25 mouse cellular contexts compared by ENCODE assay signal in the genomic region with DNA sequence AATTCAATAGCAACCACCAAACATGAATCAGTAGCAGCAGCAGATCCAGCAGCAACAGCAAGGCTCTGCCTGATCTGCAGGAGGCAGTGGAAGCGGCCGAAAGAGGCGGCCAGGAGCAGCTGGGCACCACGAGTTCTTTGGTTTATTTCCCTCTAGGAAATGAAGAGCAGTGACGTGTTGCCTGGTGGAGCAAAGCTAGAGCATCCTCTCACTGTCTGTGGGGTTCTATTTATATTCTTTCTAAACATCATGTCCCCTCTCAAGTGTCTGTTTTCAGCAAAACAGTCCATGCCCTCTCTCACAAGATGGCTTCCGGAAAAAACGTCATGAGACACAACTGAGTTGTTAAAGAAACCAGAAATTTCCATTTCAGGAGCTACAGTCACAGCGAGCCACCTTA. TPM values are rescaled to one million over a fixed set of nuclear protein-coding genes. Genes with fewer than 3 reads are reported as not detected.
DNase-seq lines count a peak whose midpoint lies in the region; ATAC-seq and TF ChIP-seq lines count a peak whose summit lies in the region.
"Had no signal": no experiment of that assay in that cellular context is flagged by ENCODE, and none has a peak within 500 bp of the region (broad histone marks: within the 10 kb centered on the region; RNA-seq: fewer than 3 reads in every experiment).

No protein-coding gene starts in this region.

- H3K4me1 ChIP-seq in intestine, postnatal 0 days (replicated peaks; ENCODE audit: control insufficient read depth, insufficient read depth, low read length): 0 out of 2 replicates have a peak, but pooled peaks cover 11% of the 10 kb centered on the region
- peaks cover 6% of the 10 kb centered on the region for H3K4me1 ChIP-seq in intestine, embryonic 16.5 days (ENCODE audit: control insufficient read depth, insufficient read depth, low read length)
- H3K4me1 ChIP-seq in MEL (ENCODE audit: control insufficient read depth in 1 of 2, insufficient read depth in 2 of 2, low read length in 2 of 2): peaks cover 13% of the 10 kb centered on the region in 2 experiments
- H3K4me1 ChIP-seq in forebrain, embryonic 16.5 days (replicated peaks; ENCODE audit: control insufficient read depth, insufficient read depth, low read length): peaks cover 7% of the 10 kb centered on the region

- H3K27me3 ChIP-seq in intestine, postnatal 0 days (replicated peaks; ENCODE audit: control insufficient read depth, insufficient read depth, low read length): no peaks in the 10 kb centered on the region
- H3K27me3 ChIP-seq in intestine, embryonic 16.5 days (replicated peaks; ENCODE audit: control insufficient read depth, insufficient read depth, low read length): no peaks in the 10 kb centered on the region
- no peaks in the 10 kb centered on the region for H3K27me3 ChIP-seq in MEL (ENCODE audit: control insufficient read depth in 1 of 2, insufficient read depth in 2 of 2, low read length in 2 of 2)
- no peaks in the 10 kb centered on the region for H3K27me3 ChIP-seq in forebrain, embryonic 16.5 days (replicated peaks; ENCODE audit: control insufficient read depth, insufficient read depth, low read length)
- H3K27me3 ChIP-seq: CH12.LX; embryonic facial prominence, embryonic 13.5 days; embryonic facial prominence, embryonic 15.5 days; forebrain, embryonic 12.5 days had no signal

- no peak for TF ChIP-seq EP300 in MEL (IDR thresholded peaks at IDR 0.05; ENCODE audit: low read depth in 1 of 2, low read length in 2 of 2)

- ATAC-seq in intestine, postnatal 0 days: no peak
- ATAC-seq in intestine, embryonic 16.5 days: no peak
- no peak for ATAC-seq in forebrain, embryonic 16.5 days
- ATAC-seq: CD4-positive, CD25-positive, alpha-beta regulatory T cell, adult 4 months; forebrain, embryonic 14.5 days; forebrain, postnatal 0 days had no signal

- H3K4me3 ChIP-seq in intestine, postnatal 0 days (ENCODE audit: low read depth, low read length): no peak overlapping the region
- H3K4me3 ChIP-seq in intestine, embryonic 16.5 days (ENCODE audit: low read length): no peak overlapping the region
- no peak overlapping the region for H3K4me3 ChIP-seq in MEL (ENCODE audit: control insufficient read depth in 1 of 2, insufficient read depth in 1 of 2, low read depth in 2 of 2, low read length in 2 of 2)
- no peak overlapping the region for H3K4me3 ChIP-seq in forebrain, embryonic 16.5 days (replicated peaks; ENCODE audit: low read length)
- H3K4me3 ChIP-seq: embryonic facial prominence, embryonic 13.5 days; embryonic facial prominence, embryonic 15.5 days; erythroblast, embryonic 14.5 days; forebrain, embryonic 10.5 days; forebrain, embryonic 12.5 days had no signal

- peaks cover 6% of the 10 kb centered on the region; the same call in 1 of the 2 replicates for H3K9me3 ChIP-seq in intestine, postnatal 0 days (ENCODE audit: control insufficient read depth)
- no peaks in the 10 kb centered on the region for H3K9me3 ChIP-seq in intestine, embryonic 16.5 days (ENCODE audit: control insufficient read depth, low read length)
- no peaks in the 10 kb centered on the region for H3K9me3 ChIP-seq in MEL (replicated peaks; ENCODE audit: insufficient read depth, low read length)
- no peaks in the 10 kb centered on the region; the same call in 1 of the 2 replicates for H3K9me3 ChIP-seq in forebrain, embryonic 16.5 days (ENCODE audit: control insufficient read depth, low read length)
- H3K9me3 ChIP-seq: embryonic facial prominence, embryonic 13.5 days; embryonic facial prominence, embryonic 15.5 days; forebrain, embryonic 10.5 days; forebrain, embryonic 12.5 days had no signal

- 0 out of 2 replicates have a peak, but pooled peaks have one; percentile 2 for TF ChIP-seq CTCF in intestine, postnatal 0 days (IDR thresholded peaks at IDR 0.05; ENCODE audit: low read depth)
- no peak for TF ChIP-seq CTCF in MEL (IDR thresholded peaks at IDR 0.05 in 2 of 3, conservative IDR thresholded peaks at IDR 0.05 in 1 of 3; ENCODE audit: control insufficient read depth in 1 of 3, insufficient read depth in 1 of 3, low read depth in 2 of 3, low read length in 3 of 3, poor library complexity in 1 of 3, severe bottlenecking in 1 of 3)

- WGBS in intestine, postnatal 0 days: 74% methylated on average over 8 of the region's 8 CpGs
- WGBS in intestine, embryonic 16.5 days: 73% methylated on average over 8 of the region's 8 CpGs
- WGBS in forebrain, embryonic 16.5 days: 88% methylated on average over 8 of the region's 8 CpGs

- TF ChIP-seq RAD21 in MEL (IDR thresholded peaks at IDR 0.05; ENCODE audit: low read depth, low read length): no peak

- H3K4me2 ChIP-seq in intestine, postnatal 0 days (replicated peaks; ENCODE audit: low read depth): no peak overlapping the region
- no peak overlapping the region for H3K4me2 ChIP-seq in intestine, embryonic 16.5 days (ENCODE audit: low read depth, low read length)
- H3K4me2 ChIP-seq in forebrain, embryonic 16.5 days (ENCODE audit: low read length): no peak overlapping the region
- H3K4me2 ChIP-seq: embryonic facial prominence, embryonic 13.5 days; embryonic facial prominence, embryonic 15.5 days; forebrain, embryonic 12.5 days had no signal

- H3K27ac ChIP-seq in intestine, postnatal 0 days (ENCODE audit: low read depth, low read length): no peak overlapping the region
- no peak overlapping the region for H3K27ac ChIP-seq in intestine, embryonic 16.5 days (ENCODE audit: low read length)
- no peak overlapping the region for H3K27ac ChIP-seq in MEL (ENCODE audit: control insufficient read depth, low read depth, low read length)
- no peak overlapping the region for H3K27ac ChIP-seq in forebrain, embryonic 16.5 days (ENCODE audit: low read length)
- H3K27ac ChIP-seq: embryonic facial prominence, embryonic 13.5 days; embryonic facial prominence, embryonic 15.5 days; forebrain, embryonic 10.5 days; forebrain, embryonic 12.5 days had no signal

- H3K79me2 ChIP-seq in MEL (ENCODE audit: control insufficient read depth, insufficient read depth, low read length, poor library complexity): peaks cover 17% of the 10 kb centered on the region

- no peak overlapping the region for H3K9ac ChIP-seq in intestine, postnatal 0 days (ENCODE audit: low read depth, low read length)
- H3K9ac ChIP-seq in intestine, embryonic 16.5 days (ENCODE audit: low read depth, low read length): no peak overlapping the region
- no peak overlapping the region for H3K9ac ChIP-seq in MEL (ENCODE audit: control insufficient read depth, low read depth, low read length, poor library complexity, severe bottlenecking)
- no peak overlapping the region for H3K9ac ChIP-seq in forebrain, embryonic 16.5 days (replicated peaks; ENCODE audit: low read depth, low read length)
- H3K9ac ChIP-seq: embryonic facial prominence, embryonic 13.5 days; embryonic facial prominence, embryonic 15.5 days; forebrain, embryonic 12.5 days; forebrain, postnatal 0 days had no signal

- H3K36me3 ChIP-seq in intestine, postnatal 0 days (ENCODE audit: control insufficient read depth, insufficient read depth): no peaks in the 10 kb centered on the region; the same call in 1 of the 2 replicates
- H3K36me3 ChIP-seq in intestine, embryonic 16.5 days (ENCODE audit: control insufficient read depth, insufficient read depth, low read length): no peaks in the 10 kb centered on the region
- H3K36me3 ChIP-seq in MEL (ENCODE audit: control insufficient read depth in 1 of 2, insufficient read depth in 2 of 2, low read length in 2 of 2): peaks cover 0 to 14% of the 10 kb centered on the region in 2 experiments; a peak in 2 of 4 replicates
- H3K36me3 ChIP-seq in forebrain, embryonic 16.5 days (ENCODE audit: control insufficient read depth, insufficient read depth): no peaks in the 10 kb centered on the region
- H3K36me3 ChIP-seq: embryonic facial prominence, embryonic 15.5 days; forebrain, embryonic 10.5 days; forebrain, embryonic 12.5 days had no signal

- no peak for TF ChIP-seq POLR2A in MEL (IDR thresholded peaks at IDR 0.05; ENCODE audit: control insufficient read depth in 1 of 2, insufficient read depth in 1 of 2, low read depth in 1 of 2, low read length in 2 of 2, poor library complexity in 1 of 2)

- DNase-seq in CD4-positive helper T cell, adult 2 months (ENCODE audit: low read depth, low spot score): peak; percentile 15
- DNase-seq in MEL (ENCODE audit: low read depth, low spot score): peak; percentile 21
- DNase-seq in neural tube, embryonic 10.5 days (ENCODE audit: extremely low spot score, low spot score): no peak
- DNase-seq: adrenal gland, adult 2 months; adrenal gland, postnatal 10 days; adrenal gland, postnatal 25 days; cerebellum, adult 11 months; cerebellum, adult 18-20 months; cerebellum, adult 8-10 months; cerebellum, adult 9-11 months; cerebellum, postnatal 14 days; cerebellum, postnatal 36 days; embryo, embryonic 11 days; forebrain, postnatal 0 days had no signal

TF ChIP-seq in MEL, 35 proteins besides CTCF, POLR2A, EP300 and RAD21:
- TF ChIP-seq TAL1 (IDR thresholded peaks at IDR 0.05; ENCODE audit: low read length) (0 out of 2 replicates have a peak, but pooled peaks have one; percentile 13), USF1 (IDR thresholded peaks at IDR 0.05; ENCODE audit: low read depth, low read length) (no peak)
TF ChIP-seq in MEL: peak in this region for 1.

RNA-seq across cellular contexts. Expression of a gene that starts 3.5 kb away (rescaled TPM):
- 17.5 and 18.8 TPM in 2 replicates for polyA plus RNA-seq in intestine, postnatal 0 days (2015; fragmentation: Nextera tagmentation; extraction: Ambion mirVana)
- 24.7 and 25.7 TPM in 2 replicates for polyA plus RNA-seq in intestine, embryonic 16.5 days (2015; fragmentation: Nextera tagmentation; extraction: Ambion mirVana)
- 29.6 and 34.4 TPM in 2 replicates for total RNA-seq in MEL (2012; rRNA removed)
- polyA plus RNA-seq in MEL (2012; ENCODE audit: insufficient read depth in 1 of 2, insufficient read length in 2 of 2, low read depth in 1 of 2, low replicate concordance in 2 of 2, missing spikeins in 1 of 2): 10 to 100 TPM; 33.5 to 69.3 TPM
- polyA plus RNA-seq in forebrain, embryonic 16.5 days (2015; fragmentation: Nextera tagmentation; extraction: Ambion mirVana): 22.6 and 25.1 TPM in 2 replicates

RNA-seq across cellular contexts. Expression of a gene that starts 30.1 kb away (rescaled TPM):
- polyA plus RNA-seq in intestine, postnatal 0 days (2015; fragmentation: Nextera tagmentation; extraction: Ambion mirVana): 75.6 and 81.8 TPM in 2 replicates
- 110 and 114 TPM in 2 replicates for polyA plus RNA-seq in intestine, embryonic 16.5 days (2015; fragmentation: Nextera tagmentation; extraction: Ambion mirVana)
- 85.7 and 111 TPM in 2 replicates for total RNA-seq in MEL (2012; rRNA removed)
- 100 to 1,000 TPM in 1 of 2 experiments, not detected in 1; 123 TPM for polyA plus RNA-seq in MEL (2012; ENCODE audit: insufficient read depth in 1 of 2, insufficient read length in 2 of 2, low read depth in 1 of 2, low replicate concordance in 2 of 2, missing spikeins in 1 of 2)
- 99.2 and 109 TPM in 2 replicates for polyA plus RNA-seq in forebrain, embryonic 16.5 days (2015; fragmentation: Nextera tagmentation; extraction: Ambion mirVana)
